Mouse (Mus musculus) heart, adult 2 months (tissue): ENCODE results near the gene Ppp3ca.

Experiments
- CTCF ChIP-seq: fragments of 200-600 bp; IDR thresholded peaks from 2 replicates; pipeline ENCODE4 v1.8.1; 2022; ENCODE audit warnings: antibody characterized with exemption, mild to moderate bottlenecking, moderate library complexity
- EP300 ChIP-seq: fragments of 200-500 bp; IDR thresholded peaks from 2 replicates; pipeline ENCODE4 v1.6.1; 2011; ENCODE audit warnings: low read depth, low read length, control low read depth; ENCODE audit not compliant: insufficient read depth
- POLR2A ChIP-seq: fragments of 200-500 bp; IDR thresholded peaks from 2 replicates; pipeline ENCODE4 v1.6.1; 2011; ENCODE audit warnings: mild to moderate bottlenecking, low read depth, low read length, control low read depth; ENCODE audit not compliant: insufficient read depth

- TF ChIP-seq EP300 (no peak), CTCF (no peak), POLR2A (no peak)
Observed at GRCm38 (mm10) chr3:136748761-136749476, 79.0 kb downstream of the Ppp3ca start.
